Mouse (Mus musculus) small intestine, adult 2 months (tissue): ENCODE results near the gene Scimp. TPM values are rescaled to one million over a fixed set of nuclear protein-coding genes. Genes with fewer than 3 reads are reported as not detected.

ENCODE experiments used
- H3K27ac ChIP-seq: fragments of 200-500 bp; 2 replicates; pipeline ENCODE4 v1.5.1; 2012; ENCODE audit warnings: low read depth, low read length, control low read depth, inconsistent platforms; ENCODE audit not compliant: insufficient read depth
- H3K27me3 ChIP-seq: fragments of 200-500 bp; 2 replicates; pipeline ENCODE4 v1.6.1; 2012; ENCODE audit warnings: mild to moderate bottlenecking, moderate library complexity, low read length, inconsistent platforms; ENCODE audit not compliant: control insufficient read depth, insufficient read depth
- H3K36me3 ChIP-seq: fragments of 200-500 bp; 2 replicates; pipeline ENCODE4 v1.6.1; 2012; ENCODE audit warnings: mild to moderate bottlenecking, low read length, control low read depth, inconsistent platforms; ENCODE audit not compliant: control insufficient read depth, insufficient read depth
- H3K4me1 ChIP-seq: fragments of 200-500 bp; 2 replicates; pipeline ENCODE4 v1.6.1; 2012; ENCODE audit warnings: low read length, inconsistent platforms, mixed read lengths; ENCODE audit not compliant: control insufficient read depth, insufficient read depth, insufficient read length
- H3K4me3 ChIP-seq: fragments of 200-500 bp; 2 replicates; pipeline ENCODE4 v1.5.1; 2012; ENCODE audit warnings: low read depth, mild to moderate bottlenecking, control low read depth, inconsistent platforms, low read length, moderate library complexity
- CTCF ChIP-seq: fragments of 200-500 bp; IDR thresholded peaks from 2 replicates; pipeline ENCODE4 v1.5.1; 2012; ENCODE audit warnings: low read depth, mild to moderate bottlenecking, control low read depth, inconsistent platforms, low read length, moderate library complexity, mixed read lengths; ENCODE audit not compliant: insufficient replicate concordance, insufficient read length; ENCODE audit errors: extremely low read depth
- POLR2A ChIP-seq: fragments of 200-500 bp; IDR thresholded peaks from 2 replicates; pipeline ENCODE4 v1.6.1; 2012; ENCODE audit warnings: low read depth, mild to moderate bottlenecking, control low read depth, inconsistent platforms, low read length, moderate library complexity
- WGBS: fragments of 180-500 bp; shearing (Covaris S2); methylation state at CpG from one replicate; pipeline ENCODE4 v1.1.7; 2018; 5-methylcytosine and 5-hydroxymethylcytosine counted together
- polyA plus RNA-seq: library from polyadenylated mRNA; depleted of rRNA; stranded (reverse); fragments of >200 nt; gene quantifications from 2 replicates; pipeline ENCODE4 v1.2.3, GENCODE M21; 2012

Gene Scimp
- polyA plus RNA-seq, 1 experiment = 0.94 TPM

- TF ChIP-seq CTCF = no peak
- TF ChIP-seq POLR2A = no peak
- peaks cover 2% of the 10 kb centered on the region; the same call in 1 of the 2 replicates for H3K4me1 ChIP-seq
- H3K4me3 ChIP-seq = no peak overlapping the region
- 62% methylated on average over 2 of the region's 2 CpGs for WGBS
- H3K36me3 ChIP-seq = no peaks in the 10 kb centered on the region
- no peaks in the 10 kb centered on the region for H3K27me3 ChIP-seq
- no peak overlapping the region for H3K27ac ChIP-seq
These were observed 9.5 kb downstream of the Scimp start for GRCm38 (mm10) chr11:70802865-70803261.

- H3K4me3 ChIP-seq = no peak overlapping the region
- 92% methylated on average over 2 of the region's 2 CpGs for whole genome bisulfite sequencing
- no peak overlapping the region for H3K27ac ChIP-seq
- no peaks in the 10 kb centered on the region for H3K27me3 ChIP-seq
- TF ChIP-seq POLR2A = no peak
- TF ChIP-seq CTCF = no peak
- H3K36me3 ChIP-seq = no peaks in the 10 kb centered on the region
- peaks cover 2% of the 10 kb centered on the region; the same call in 1 of the 2 replicates for H3K4me1 ChIP-seq
These were observed 10.1 kb downstream of the Scimp start for GRCm38 (mm10) chr11:70802208-70802864.

- Histone ChIP-seq H3K4me3 (no peak overlapping the region), H3K36me3 (no peaks in the 10 kb centered on the region), H3K27me3 (no peaks in the 10 kb centered on the region), H3K27ac (no peak overlapping the region), H3K4me1 (no peaks in the 10 kb centered on the region; the same call in 1 of the 2 replicates)
- WGBS = 81% methylated on average over 1 of the region's 1 CpGs
- no peak for TF ChIP-seq POLR2A
These were observed 20.0 kb downstream of the Scimp start for GRCm38 (mm10) chr11:70792409-70792808.

- 58% methylated on average over 5 of the region's 5 CpGs for WGBS
- Histone ChIP-seq H3K4me3 (no peak overlapping the region), H3K36me3 (no peaks in the 10 kb centered on the region), H3K27me3 (no peaks in the 10 kb centered on the region), H3K27ac (no peak overlapping the region), H3K4me1 (no peaks in the 10 kb centered on the region; the same call in 1 of the 2 replicates)
- TF ChIP-seq POLR2A (no peak), CTCF (no peak)
These were observed 20.7 kb downstream of the Scimp start for GRCm38 (mm10) chr11:70791676-70792075.

- Histone ChIP-seq H3K4me3 (no peak overlapping the region), H3K27me3 (no peaks in the 10 kb centered on the region), H3K27ac (no peak overlapping the region), H3K4me1 (no peaks in the 10 kb centered on the region; the same call in 1 of the 2 replicates), H3K36me3 (no peaks in the 10 kb centered on the region)
- TF ChIP-seq CTCF = no peak
- TF ChIP-seq POLR2A = no peak
- 44% methylated on average over 7 of the region's 7 CpGs for WGBS
These were observed 21.4 kb downstream of the Scimp start for GRCm38 (mm10) chr11:70790874-70791551.

GRCm38 (mm10) chr11:70790426-70790825 lies 22.0 kb downstream of the Scimp start:
- H3K27ac ChIP-seq = no peak overlapping the region
- H3K36me3 ChIP-seq = no peaks in the 10 kb centered on the region
- H3K4me3 ChIP-seq = no peak overlapping the region
- H3K27me3 ChIP-seq = no peaks in the 10 kb centered on the region
- WGBS = 71% methylated on average over 2 of the region's 2 CpGs
- TF ChIP-seq CTCF (no peak), POLR2A (no peak)
- no peaks in the 10 kb centered on the region; the same call in 1 of the 2 replicates for H3K4me1 ChIP-seq

- no peak for TF ChIP-seq CTCF
- TF ChIP-seq POLR2A = no peak
- H3K27me3 ChIP-seq = no peaks in the 10 kb centered on the region
- 70% methylated on average over 10 of the region's 10 CpGs for WGBS
- no peaks in the 10 kb centered on the region; the same call in 1 of the 2 replicates for H3K4me1 ChIP-seq
- H3K36me3 ChIP-seq = no peaks in the 10 kb centered on the region
- no peak overlapping the region for H3K4me3 ChIP-seq
- no peak overlapping the region for H3K27ac ChIP-seq
These were observed 23.3 kb downstream of the Scimp start for GRCm38 (mm10) chr11:70788972-70789655.
